42 mouse cellular contexts compared by ENCODE assay signal in genomic region chr10:58236613-58237012, GRCm38 (mm10). TPM values are rescaled to one million over a fixed set of nuclear protein-coding genes. Genes with fewer than 3 reads are reported as not detected.
DNase-seq lines count a peak whose midpoint lies in the region; ATAC-seq and TF ChIP-seq lines count a peak whose summit lies in the region.
"Had no signal": no experiment of that assay in that cellular context is flagged by ENCODE, and none has a peak within 500 bp of the region (broad histone marks: within the 10 kb centered on the region; RNA-seq: fewer than 3 reads in every experiment).

Gene Gm4981 (minus strand): TSS chr10:58236701.

- no peaks in the 10 kb centered on the region for H3K4me1 ChIP-seq in midbrain, embryonic 10.5 days
- no peaks in the 10 kb centered on the region for H3K4me1 ChIP-seq in midbrain, postnatal 0 days (ENCODE audit: insufficient read depth, low read length)
- H3K4me1 ChIP-seq in forebrain, embryonic 15.5 days = no peaks in the 10 kb centered on the region
- no peaks in the 10 kb centered on the region for H3K4me1 ChIP-seq in hindbrain, embryonic 10.5 days (replicated peaks)
- H3K4me1 ChIP-seq: embryonic facial prominence, embryonic 10.5 days; embryonic facial prominence, embryonic 15.5 days; forebrain, embryonic 12.5 days; hindbrain, embryonic 12.5 days; intestine, embryonic 15.5 days; limb, embryonic 15.5 days; liver, embryonic 15.5 days; lung, embryonic 15.5 days; neural tube, embryonic 13.5 days had no signal

- H3K27ac ChIP-seq in midbrain, embryonic 10.5 days (replicated peaks) = no peak within 1 kb of the TSS
- H3K27ac ChIP-seq in midbrain, postnatal 0 days (ENCODE audit: low read depth, low read length) = no peak within 1 kb of the TSS
- H3K27ac ChIP-seq in forebrain, embryonic 15.5 days (replicated peaks) = no peak within 1 kb of the TSS
- H3K27ac ChIP-seq in hindbrain, embryonic 10.5 days = no peak within 1 kb of the TSS
- H3K27ac ChIP-seq: embryonic facial prominence, embryonic 10.5 days; embryonic facial prominence, embryonic 15.5 days; forebrain, embryonic 12.5 days; gastrocnemius, adult 2 months; heart, adult 2 months; hindbrain, embryonic 12.5 days; hindbrain, postnatal 0 days; intestine, embryonic 15.5 days; kidney, postnatal 0 days; limb, embryonic 15.5 days; liver, embryonic 15.5 days; lung, embryonic 15.5 days; neural tube, embryonic 13.5 days had no signal

- 89% methylated on average over 10 of the region's 10 CpGs for WGBS in midbrain, embryonic 10.5 days
- WGBS in midbrain, postnatal 0 days = 92% methylated on average over 10 of the region's 10 CpGs
- WGBS in forebrain, embryonic 15.5 days = 90% methylated on average over 10 of the region's 10 CpGs
- WGBS in hindbrain, embryonic 10.5 days = 90% methylated on average over 10 of the region's 10 CpGs

- no peaks in the 10 kb centered on the region for H3K27me3 ChIP-seq in midbrain, embryonic 10.5 days (ENCODE audit: low read depth, poor library complexity, severe bottlenecking)
- H3K27me3 ChIP-seq in midbrain, postnatal 0 days (ENCODE audit: insufficient read depth, low read length) = no peaks in the 10 kb centered on the region
- H3K27me3 ChIP-seq in forebrain, embryonic 15.5 days = no peaks in the 10 kb centered on the region
- H3K27me3 ChIP-seq in hindbrain, embryonic 10.5 days (ENCODE audit: insufficient read depth, poor library complexity, severe bottlenecking) = no peaks in the 10 kb centered on the region
- H3K27me3 ChIP-seq: embryonic facial prominence, embryonic 15.5 days; forebrain, embryonic 12.5 days; hindbrain, embryonic 12.5 days; intestine, embryonic 15.5 days; limb, embryonic 15.5 days; liver, embryonic 15.5 days; lung, embryonic 15.5 days; neural tube, embryonic 13.5 days; Patski had no signal

- no peak within 1 kb of the TSS for H3K4me3 ChIP-seq in midbrain, embryonic 10.5 days
- H3K4me3 ChIP-seq in midbrain, postnatal 0 days (ENCODE audit: low read depth, low read length) = no peak within 1 kb of the TSS
- no peak within 1 kb of the TSS for H3K4me3 ChIP-seq in forebrain, embryonic 15.5 days
- no peak within 1 kb of the TSS for H3K4me3 ChIP-seq in hindbrain, embryonic 10.5 days
- H3K4me3 ChIP-seq: embryonic facial prominence, embryonic 10.5 days; embryonic facial prominence, embryonic 15.5 days; forebrain, embryonic 12.5 days; gastrocnemius, adult 2 months; heart, adult 2 months; hindbrain, embryonic 12.5 days; intestine, embryonic 15.5 days; limb, embryonic 15.5 days; liver, embryonic 15.5 days; lung, embryonic 15.5 days; neural tube, embryonic 13.5 days had no signal

- peaks cover 52% of the 10 kb centered on the region for H3K9me3 ChIP-seq in midbrain, embryonic 10.5 days (replicated peaks)
- peaks cover 27% of the 10 kb centered on the region for H3K9me3 ChIP-seq in midbrain, postnatal 0 days (ENCODE audit: low read length)
- H3K9me3 ChIP-seq in forebrain, embryonic 15.5 days = peaks cover 11% of the 10 kb centered on the region
- H3K9me3 ChIP-seq in hindbrain, embryonic 10.5 days = peaks cover 42% of the 10 kb centered on the region

- H3K36me3 ChIP-seq in midbrain, embryonic 10.5 days = no peaks in the 10 kb centered on the region
- no peaks in the 10 kb centered on the region for H3K36me3 ChIP-seq in midbrain, postnatal 0 days (ENCODE audit: insufficient read depth, low read length)
- H3K36me3 ChIP-seq in forebrain, embryonic 15.5 days = no peaks in the 10 kb centered on the region
- H3K36me3 ChIP-seq in hindbrain, embryonic 10.5 days = no peaks in the 10 kb centered on the region
- H3K36me3 ChIP-seq: embryonic facial prominence, embryonic 10.5 days; embryonic facial prominence, embryonic 15.5 days; forebrain, embryonic 12.5 days; hindbrain, embryonic 12.5 days; intestine, embryonic 15.5 days; limb, embryonic 15.5 days; liver, embryonic 15.5 days; lung, embryonic 15.5 days; neural tube, embryonic 13.5 days had no signal

- H3K4me2 ChIP-seq in midbrain, postnatal 0 days (ENCODE audit: low read depth, low read length, poor library complexity, severe bottlenecking) = no peak within 1 kb of the TSS
- no peak within 1 kb of the TSS for H3K4me2 ChIP-seq in forebrain, embryonic 15.5 days (replicated peaks)
- H3K4me2 ChIP-seq: embryonic facial prominence, embryonic 15.5 days; forebrain, embryonic 12.5 days; hindbrain, embryonic 12.5 days; intestine, embryonic 15.5 days; limb, embryonic 15.5 days; liver, embryonic 15.5 days; lung, embryonic 15.5 days; midbrain, embryonic 11.5 days; neural tube, embryonic 13.5 days had no signal

- no peak for TF ChIP-seq CTCF in midbrain, postnatal 0 days (IDR thresholded peaks at IDR 0.05)

- no peak for ATAC-seq in midbrain, postnatal 0 days (ENCODE audit: low FRiP score)
- ATAC-seq in monocyte, adult 5-6 weeks (replicated peaks; ENCODE audit: insufficient number of reproducible peaks, low FRiP score, low TSS enrichment, poor library complexity, severe bottlenecking) = 0 out of 2 replicates have a peak, but pooled peaks have one; percentile 3
- ATAC-seq in forebrain, embryonic 15.5 days (replicated peaks) = no peak
- ATAC-seq: hindbrain, postnatal 0 days; intestine, embryonic 15.5 days; midbrain, embryonic 16.5 days had no signal

- DNase-seq in midbrain, embryonic 10.5 days (ENCODE audit: low spot score) = peak; percentile 20
- no peak for DNase-seq in midbrain, postnatal 0 days (ENCODE audit: low spot score)
- DNase-seq in ZHBTc4 (ENCODE audit: low read depth, low spot score) = peak; percentile 27
- no peak for DNase-seq in hindbrain, embryonic 10.5 days (ENCODE audit: low spot score)
- DNase-seq: adrenal gland, adult 2 months; adrenal gland, postnatal 36 days; cerebellum, adult 2 months; cerebellum, postnatal 14 days; gastrocnemius, adult 2 months; gastrocnemius, postnatal 36 days; heart, adult 2 months; kidney, adult 8-10 months; kidney, postnatal 4 days; layer of hippocampus, postnatal 36 days; left cerebral cortex, postnatal 4 days; right cerebral cortex, postnatal 4 days; thymus, postnatal 4 days had no signal

- no peak within 1 kb of the TSS for H3K9ac ChIP-seq in midbrain, postnatal 0 days (replicated peaks; ENCODE audit: low read length, poor library complexity, severe bottlenecking)
- no peak within 1 kb of the TSS for H3K9ac ChIP-seq in forebrain, embryonic 15.5 days (replicated peaks)
- H3K9ac ChIP-seq: embryonic facial prominence, embryonic 15.5 days; forebrain, embryonic 12.5 days; hindbrain, embryonic 12.5 days; intestine, embryonic 15.5 days; limb, embryonic 15.5 days; liver, embryonic 15.5 days; lung, embryonic 15.5 days; neural tube, embryonic 13.5 days had no signal

RNA-seq across cellular contexts. Expression of gene Gm4981, which starts in this region (rescaled TPM):
- not detected in 2 replicates for polyA plus RNA-seq in midbrain, embryonic 10.5 days (2016; fragmentation: Nextera tagmentation; extraction: Ambion mirVana)
- total RNA-seq in midbrain, postnatal 0 days (2014; rRNA removed) = 0.22 TPM in 1 of 2 replicates, not detected in the other
- not detected in 2 replicates for polyA plus RNA-seq in midbrain, postnatal 0 days (2015; fragmentation: Nextera tagmentation; extraction: Ambion mirVana)
- 0.19 to 0.64 TPM in 2 of 3 replicates, not detected in the other for total RNA-seq in monocyte, adult 5-6 weeks (2017)
- polyA plus RNA-seq in forebrain, embryonic 15.5 days (2015; fragmentation: Nextera tagmentation; extraction: Ambion mirVana) = not detected in 2 replicates
- polyA plus RNA-seq in hindbrain, embryonic 10.5 days (2016; fragmentation: Nextera tagmentation; extraction: Ambion mirVana) = not detected in 2 replicates
- total RNA-seq: adrenal gland, adult 2 months; adrenal gland, postnatal 36 days; gastrocnemius, adult 2 months; gastrocnemius, postnatal 36 days; heart, adult 2 months; heart, postnatal 25 days; hindbrain, postnatal 0 days; layer of hippocampus, adult 8-10 months; layer of hippocampus, postnatal 36 days; left cerebral cortex, postnatal 4 days; megakaryocyte progenitor cell, adult 5-6 weeks; MEL had no signal
- polyA plus RNA-seq: adrenal gland, adult 2 months; brain, embryonic 14.5 days; C2C12; cerebellum, adult 2 months; embryonic facial prominence, embryonic 10.5 days; embryonic facial prominence, embryonic 15.5 days; forebrain, embryonic 12.5 days; heart, adult 2 months; heart, embryonic 14.5 days; hindbrain, embryonic 12.5 days; hindbrain, postnatal 0 days; intestine, embryonic 15.5 days; kidney, postnatal 0 days; limb, embryonic 15.5 days; liver, embryonic 15.5 days; lung, embryonic 15.5 days; midbrain, embryonic 11.5 days; midbrain, embryonic 16.5 days; neural tube, embryonic 13.5 days; Patski; stomach, embryonic 16.5 days; thymus, postnatal 0 days had no signal

Comparison
In these comparisons a context has a peak if more than half of its experiments do, and no peak if none do; other contexts are left out.
1. Peak in DNase-seq in midbrain, embryonic 10.5 days; RNA of the gene not detected or under 1 TPM.
2. Peak in ATAC-seq in monocyte, adult 5-6 weeks; RNA of the gene not detected or under 1 TPM.